Mouse (Mus musculus) olfactory bulb, adult 2 months (tissue): Measurements from ENCODE around the gene Bsx.

ENCODE experiments used
- CTCF ChIP-seq: fragments of 200-500 bp; IDR thresholded peaks from 2 replicates; pipeline ENCODE4 v1.5.1; 2012; ENCODE audit warnings: low read depth, mild to moderate bottlenecking, low read length, moderate library complexity; ENCODE audit not compliant: insufficient read depth
- POLR2A ChIP-seq: fragments of 200-500 bp; IDR thresholded peaks from 2 replicates; pipeline ENCODE4 v1.6.1; 2012; ENCODE audit warnings: mild to moderate bottlenecking, low read depth, low read length, moderate library complexity; ENCODE audit not compliant: insufficient read depth

DNA sequence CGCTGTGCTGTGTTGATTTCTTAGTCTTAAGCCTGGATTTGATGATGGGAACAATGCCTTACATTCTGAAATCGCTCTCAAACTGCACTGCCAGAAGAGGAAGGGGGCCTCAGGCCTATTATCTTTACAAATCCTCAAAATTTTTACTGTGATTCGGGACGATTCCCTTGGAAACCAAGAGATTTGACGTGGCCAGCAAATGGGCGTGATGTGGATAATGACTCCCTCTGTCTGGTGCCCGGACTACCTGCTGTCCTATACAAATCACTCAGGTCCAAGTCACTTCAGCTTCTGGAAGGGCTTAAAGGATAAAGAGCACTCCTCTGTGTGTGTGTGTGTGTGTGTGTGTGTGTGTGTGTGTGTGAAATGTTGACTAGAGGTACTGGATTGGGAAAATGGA, 35.0 kb downstream of the Bsx start:
- TF ChIP-seq CTCF, result no peak
- no peak for TF ChIP-seq POLR2A
